Mouse (Mus musculus): Measurements from ENCODE around the gene Gucy2g. TPM values are rescaled to one million over a fixed set of nuclear protein-coding genes. Genes with fewer than 3 reads are reported as not detected.

Gene Gucy2g
- polyA plus RNA-seq, 1 experiment from 2014 or later, result not detected

- H3K4me2 ChIP-seq (ENCODE audit: low read depth), result peak overlapping the region; percentile 96
- H3K9ac ChIP-seq (ENCODE audit: low read length), result peak overlapping the region; percentile 80
- H3K9me3 ChIP-seq (ENCODE audit: control insufficient read depth, low read length), result no peaks in the 10 kb centered on the region
- ATAC-seq (ENCODE audit: insufficient read depth, low FRiP score, low TSS enrichment) (peak; percentile 83), DNase-seq (ENCODE audit: low spot score) (peak; percentile 63)
- no peaks in the 10 kb centered on the region for H3K27me3 ChIP-seq (ENCODE audit: control insufficient read depth, insufficient read depth, low read length)
- WGBS, result 2% methylated on average over 32 of the region's 32 CpGs
- H3K36me3 ChIP-seq (ENCODE audit: control insufficient read depth, insufficient read depth, low read length), result no peaks in the 10 kb centered on the region
- H3K4me1 ChIP-seq (ENCODE audit: control insufficient read depth, insufficient read depth, low read length), result peaks cover 3% of the 10 kb centered on the region; the same call in 1 of the 2 replicates
- H3K27ac ChIP-seq (ENCODE audit: low read depth, low read length), result peak overlapping the region; percentile 64; the same call in 1 of the 2 replicates
- peak overlapping the region; percentile 54 for H3K4me3 ChIP-seq (ENCODE audit: low read depth, low read length)
Measured at GRCm38 (mm10) chr19:55253570-55254441, 12.8 kb upstream of the Gucy2g start.

DNA sequence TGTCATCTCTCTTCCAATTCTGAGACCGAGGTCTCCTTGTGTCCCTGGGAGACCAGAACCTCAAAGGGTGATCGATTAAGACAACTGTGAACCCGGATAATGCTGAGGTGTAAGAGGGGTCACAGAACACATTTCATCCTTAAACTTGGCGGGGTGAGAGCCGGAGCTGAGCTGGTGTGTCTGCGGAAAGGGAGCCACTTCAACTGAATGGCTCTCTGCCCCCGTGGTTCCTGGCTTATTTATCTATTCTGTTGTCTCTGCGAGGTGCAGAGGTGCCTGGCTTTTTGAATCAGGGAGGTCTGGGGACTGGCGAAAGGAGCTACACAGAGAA is 12.2 kb upstream of the Gucy2g start:
- Histone ChIP-seq H3K4me3 (ENCODE audit: low read depth, low read length) (peak overlapping the region; percentile 54), H3K4me1 (ENCODE audit: control insufficient read depth, insufficient read depth, low read length) (peaks cover 3% of the 10 kb centered on the region; the same call in 1 of the 2 replicates), H3K4me2 (ENCODE audit: low read depth) (peak overlapping the region; percentile 96), H3K9ac (ENCODE audit: low read length) (peak overlapping the region; percentile 80), H3K27ac (ENCODE audit: low read depth, low read length) (no peak overlapping the region), H3K9me3 (ENCODE audit: control insufficient read depth, low read length) (no peaks in the 10 kb centered on the region), H3K27me3 (ENCODE audit: control insufficient read depth, insufficient read depth, low read length) (no peaks in the 10 kb centered on the region), H3K36me3 (ENCODE audit: control insufficient read depth, insufficient read depth, low read length) (no peaks in the 10 kb centered on the region)
- peak; percentile 32 for DNase-seq (ENCODE audit: low spot score)
- ATAC-seq (ENCODE audit: insufficient read depth, low FRiP score, low TSS enrichment), result no peak
- WGBS, result 6% methylated on average over 9 of the region's 9 CpGs

GRCm38 (mm10) chr19:55251383-55252124 is 10.5 kb upstream of the Gucy2g start, which contains the start of gene Acsl5:
Gene Acsl5, plus strand, starts transcription at chr19:55251938.
- H3K27me3 ChIP-seq (ENCODE audit: control insufficient read depth, insufficient read depth, low read length), result no peaks in the 10 kb centered on the region
- H3K9ac ChIP-seq (ENCODE audit: low read length), result no peak within 1 kb of the TSS
- ATAC-seq (ENCODE audit: insufficient read depth, low FRiP score, low TSS enrichment), result no peak
- H3K4me1 ChIP-seq (ENCODE audit: control insufficient read depth, insufficient read depth, low read length), result peaks cover 3% of the 10 kb centered on the region; the same call in 1 of the 2 replicates
- H3K4me3 ChIP-seq (ENCODE audit: low read depth, low read length), result no peak within 1 kb of the TSS
- DNase-seq (ENCODE audit: low spot score), result no peak
- H3K36me3 ChIP-seq (ENCODE audit: control insufficient read depth, insufficient read depth, low read length), result no peaks in the 10 kb centered on the region
- no peak within 1 kb of the TSS for H3K4me2 ChIP-seq (ENCODE audit: low read depth)
- H3K9me3 ChIP-seq (ENCODE audit: control insufficient read depth, low read length), result no peaks in the 10 kb centered on the region
- no peak within 1 kb of the TSS for H3K27ac ChIP-seq (ENCODE audit: low read depth, low read length)
- WGBS, result 93% methylated on average over 9 of the region's 9 CpGs

DNA sequence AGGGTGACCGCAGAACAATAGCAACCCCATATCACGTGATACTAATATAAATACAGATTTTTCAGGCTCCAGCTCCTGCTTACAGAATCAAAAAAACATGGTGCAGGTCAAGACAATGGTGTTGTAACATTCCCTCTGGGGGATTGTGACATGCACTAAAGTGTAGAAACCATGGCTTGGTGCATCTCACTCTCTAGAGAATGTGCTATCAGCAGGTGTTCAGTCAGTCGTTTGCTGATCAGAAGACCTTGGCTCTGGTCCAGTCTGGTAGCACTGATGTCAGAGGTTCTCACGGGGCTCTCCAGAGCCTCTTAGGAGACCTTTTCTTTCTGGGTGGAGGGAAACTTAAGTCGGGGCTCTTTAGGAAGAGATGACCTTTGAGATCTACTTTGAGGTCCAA is 9.4 kb upstream of the Gucy2g start:
- Histone ChIP-seq H3K4me3 (ENCODE audit: low read depth, low read length) (no peak overlapping the region), H3K27ac (ENCODE audit: low read depth, low read length) (no peak overlapping the region), H3K9ac (ENCODE audit: low read length) (no peak overlapping the region), H3K4me1 (ENCODE audit: control insufficient read depth, insufficient read depth, low read length) (peaks cover 3% of the 10 kb centered on the region; the same call in 1 of the 2 replicates), H3K27me3 (ENCODE audit: control insufficient read depth, insufficient read depth, low read length) (no peaks in the 10 kb centered on the region), H3K9me3 (ENCODE audit: control insufficient read depth, low read length) (no peaks in the 10 kb centered on the region), H3K36me3 (ENCODE audit: control insufficient read depth, insufficient read depth, low read length) (no peaks in the 10 kb centered on the region), H3K4me2 (ENCODE audit: low read depth) (no peak overlapping the region)
- DNase-seq (ENCODE audit: low spot score) (no peak), ATAC-seq (ENCODE audit: insufficient read depth, low FRiP score, low TSS enrichment) (no peak)
- 91% methylated on average over 5 of the region's 5 CpGs for WGBS

DNA sequence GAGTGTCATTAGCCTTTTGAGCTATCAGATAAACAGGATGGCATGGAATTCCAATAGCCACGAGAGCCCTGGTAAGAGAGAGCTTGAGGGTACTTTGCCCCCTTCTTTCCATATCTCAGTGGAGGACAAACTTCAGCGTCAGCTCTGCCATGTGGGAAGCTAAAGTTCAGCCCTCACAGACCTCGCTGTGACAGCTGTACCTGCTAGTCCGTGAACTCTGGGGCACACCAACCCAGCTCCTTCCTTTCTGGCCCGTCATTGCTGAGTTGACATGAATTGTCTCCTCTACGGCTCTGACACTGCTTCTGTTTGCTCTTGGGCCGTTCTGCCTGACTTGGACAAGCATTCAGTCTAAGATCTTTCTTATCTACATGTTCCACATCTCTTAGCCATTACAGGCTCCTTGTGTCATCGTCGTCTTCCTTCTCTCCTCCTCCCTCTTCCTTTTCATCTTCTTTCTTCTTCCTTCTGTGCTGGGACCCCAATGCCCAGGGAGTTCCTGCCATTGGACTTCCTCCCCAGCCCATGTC is 7.0 kb upstream of the Gucy2g start:
- Histone ChIP-seq H3K36me3 (ENCODE audit: control insufficient read depth, insufficient read depth, low read length) (no peaks in the 10 kb centered on the region), H3K4me1 (ENCODE audit: control insufficient read depth, insufficient read depth, low read length) (no peaks in the 10 kb centered on the region), H3K4me3 (ENCODE audit: low read depth, low read length) (no peak overlapping the region), H3K9ac (ENCODE audit: low read length) (no peak overlapping the region), H3K9me3 (ENCODE audit: control insufficient read depth, low read length) (no peaks in the 10 kb centered on the region), H3K4me2 (ENCODE audit: low read depth) (no peak overlapping the region), H3K27ac (ENCODE audit: low read depth, low read length) (no peak overlapping the region), H3K27me3 (ENCODE audit: control insufficient read depth, insufficient read depth, low read length) (no peaks in the 10 kb centered on the region)
- 80% methylated on average over 9 of the region's 9 CpGs for WGBS
- DNase-seq (ENCODE audit: low spot score) (no peak), ATAC-seq (ENCODE audit: insufficient read depth, low FRiP score, low TSS enrichment) (no peak)

GRCm38 (mm10) chr19:55247563-55247962 is 6.5 kb upstream of the Gucy2g start:
- 86% methylated on average over 5 of the region's 5 CpGs for WGBS
- DNase-seq (ENCODE audit: low spot score) (no peak), ATAC-seq (ENCODE audit: insufficient read depth, low FRiP score, low TSS enrichment) (no peak)
- no peak overlapping the region for H3K27ac ChIP-seq (ENCODE audit: low read depth, low read length)
- H3K27me3 ChIP-seq (ENCODE audit: control insufficient read depth, insufficient read depth, low read length), result no peaks in the 10 kb centered on the region
- H3K4me1 ChIP-seq (ENCODE audit: control insufficient read depth, insufficient read depth, low read length), result no peaks in the 10 kb centered on the region
- H3K36me3 ChIP-seq (ENCODE audit: control insufficient read depth, insufficient read depth, low read length), result no peaks in the 10 kb centered on the region
- no peak overlapping the region for H3K9ac ChIP-seq (ENCODE audit: low read length)
- H3K4me3 ChIP-seq (ENCODE audit: low read depth, low read length), result no peak overlapping the region
- H3K4me2 ChIP-seq (ENCODE audit: low read depth), result no peak overlapping the region
- no peaks in the 10 kb centered on the region for H3K9me3 ChIP-seq (ENCODE audit: control insufficient read depth, low read length)

DNA sequence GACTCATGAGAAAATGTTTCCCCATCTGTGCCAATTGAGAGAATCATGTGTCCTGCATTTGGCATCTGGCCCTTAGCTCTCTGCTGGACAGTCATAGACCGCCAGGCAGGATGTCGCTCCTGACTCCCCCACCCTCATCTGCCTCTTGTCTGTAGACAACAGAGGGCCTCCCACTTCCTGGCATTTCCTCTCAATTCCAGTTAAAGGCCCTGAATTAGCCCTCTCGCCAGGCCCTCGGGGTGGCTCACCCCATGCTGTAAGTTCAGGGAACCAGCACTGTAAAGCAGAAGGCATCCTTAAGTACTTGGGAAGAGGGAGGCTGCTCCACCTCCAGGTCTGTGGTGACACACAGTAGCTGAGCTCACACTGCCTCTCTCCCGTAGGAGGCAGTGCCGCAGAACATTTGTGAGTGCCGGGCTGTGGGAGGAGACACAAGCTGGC is 3.8 kb upstream of the Gucy2g start:
- no peak for ATAC-seq (ENCODE audit: insufficient read depth, low FRiP score, low TSS enrichment)
- Histone ChIP-seq H3K4me2 (ENCODE audit: low read depth) (no peak overlapping the region), H3K27ac (ENCODE audit: low read depth, low read length) (0 out of 2 replicates have a peak overlapping the region, but pooled peaks have one; percentile 3), H3K9ac (ENCODE audit: low read length) (no peak overlapping the region), H3K27me3 (ENCODE audit: control insufficient read depth, insufficient read depth, low read length) (no peaks in the 10 kb centered on the region), H3K9me3 (ENCODE audit: control insufficient read depth, low read length) (no peaks in the 10 kb centered on the region), H3K4me3 (ENCODE audit: low read depth, low read length) (no peak overlapping the region), H3K36me3 (ENCODE audit: control insufficient read depth, insufficient read depth, low read length) (no peaks in the 10 kb centered on the region), H3K4me1 (ENCODE audit: control insufficient read depth, insufficient read depth, low read length) (no peaks in the 10 kb centered on the region)
- WGBS, result 27% methylated on average over 7 of the region's 7 CpGs
- no peak for DNase-seq (ENCODE audit: low spot score)

DNA sequence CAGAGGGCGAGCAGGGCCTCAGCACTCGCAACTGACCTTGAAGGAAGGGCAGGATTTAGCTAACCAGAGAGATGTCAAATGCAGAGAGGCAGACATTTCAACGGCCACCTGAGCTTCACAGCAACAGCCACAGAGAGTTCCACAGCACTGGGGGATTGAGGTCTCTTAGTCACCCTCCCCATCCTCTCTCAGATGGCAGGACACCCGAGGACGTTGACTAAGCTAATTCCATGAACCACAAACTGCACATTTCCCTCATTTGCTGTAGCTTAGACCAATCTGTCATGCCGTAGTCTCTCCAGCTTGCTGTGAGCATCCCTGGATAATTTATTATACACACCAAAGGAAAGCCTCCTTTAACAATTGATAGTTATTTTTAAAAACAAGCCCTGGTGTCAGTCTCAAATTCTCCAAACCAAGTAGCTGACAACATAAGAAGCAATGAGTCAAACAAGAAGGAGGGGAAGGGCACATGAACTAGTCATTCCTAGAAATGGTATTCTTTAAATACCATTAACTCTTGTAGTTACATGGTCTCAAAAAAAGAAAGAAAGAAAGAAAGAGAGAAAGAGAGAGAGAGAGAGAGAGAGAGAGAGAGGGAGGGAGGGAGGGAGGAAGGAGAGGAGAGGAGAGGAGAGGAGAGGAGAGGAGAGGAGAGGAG is 1.1 kb downstream of the Gucy2g start:
- Histone ChIP-seq H3K36me3 (ENCODE audit: control insufficient read depth, insufficient read depth, low read length) (no peaks in the 10 kb centered on the region), H3K4me2 (ENCODE audit: low read depth) (no peak overlapping the region), H3K4me1 (ENCODE audit: control insufficient read depth, insufficient read depth, low read length) (no peaks in the 10 kb centered on the region), H3K9me3 (ENCODE audit: control insufficient read depth, low read length) (no peaks in the 10 kb centered on the region), H3K9ac (ENCODE audit: low read length) (no peak overlapping the region), H3K27ac (ENCODE audit: low read depth, low read length) (no peak overlapping the region), H3K4me3 (ENCODE audit: low read depth, low read length) (no peak overlapping the region), H3K27me3 (ENCODE audit: control insufficient read depth, insufficient read depth, low read length) (no peaks in the 10 kb centered on the region)
- no peak for DNase-seq (ENCODE audit: low spot score)
- WGBS, result 82% methylated on average over 6 of the region's 6 CpGs
- no peak for ATAC-seq (ENCODE audit: insufficient read depth, low FRiP score, low TSS enrichment)
